Mouse (Mus musculus): Measurements from ENCODE around the gene Wwp2. TPM values are rescaled to one million over a fixed set of nuclear protein-coding genes. Genes with fewer than 3 reads are reported as not detected.

The Wwp2 gene
- total RNA-seq, 1 experiment: 49.2 TPM

- Histone ChIP-seq H3K9me3 (ENCODE audit: control insufficient read depth, insufficient read depth, low read depth, low read length) (no peaks in the 10 kb centered on the region), H3K4me3 (ENCODE audit: insufficient read depth in 1 of 2, low read depth in 1 of 2, low read length in 2 of 2, poor library complexity in 1 of 2, severe bottlenecking in 1 of 2) (no peak overlapping the region), H3K9ac (ENCODE audit: insufficient read depth, low read depth, low read length, poor library complexity, severe bottlenecking) (no peak overlapping the region), H3K4me1 (ENCODE audit: control insufficient read depth in 2 of 2, insufficient read depth in 2 of 2, low read length in 2 of 2, poor library complexity in 1 of 2) (peaks cover 3 to 7% of the 10 kb centered on the region in 2 experiments), H3K27ac (ENCODE audit: insufficient read depth, low read depth, low read length, poor library complexity, severe bottlenecking) (no peak overlapping the region), H3K36me3 (ENCODE audit: control insufficient read depth, insufficient read depth, low read length, poor library complexity, severe bottlenecking) (peaks cover 8% of the 10 kb centered on the region)
- in situ Hi-C loops (cut with MboI; ENCODE audit: low sequenced_read_pairs in 2 of 2, unreplicated experiment in 2 of 2): no loop called here
- DNase-seq (ENCODE audit: low read depth, low spot score): no peak
- TF ChIP-seq ZC3H11A (IDR thresholded peaks at IDR 0.05; ENCODE audit: borderline replicate concordance, low read depth, low read length) (no peak), HCFC1 (IDR thresholded peaks at IDR 0.05; ENCODE audit: borderline replicate concordance, insufficient read depth, low read length) (no peak), CHD2 (IDR thresholded peaks at IDR 0.05; ENCODE audit: low read depth, low read length) (no peak), MAFK (IDR thresholded peaks at IDR 0.05; ENCODE audit: insufficient read depth, low read depth, low read length) (no peak), ZNF384 (IDR thresholded peaks at IDR 0.05; ENCODE audit: low read depth, low read length) (no peak)
Measured at GRCm38 (mm10) chr8:107518726-107519125, 82.6 kb downstream of the Wwp2 start.

DNA sequence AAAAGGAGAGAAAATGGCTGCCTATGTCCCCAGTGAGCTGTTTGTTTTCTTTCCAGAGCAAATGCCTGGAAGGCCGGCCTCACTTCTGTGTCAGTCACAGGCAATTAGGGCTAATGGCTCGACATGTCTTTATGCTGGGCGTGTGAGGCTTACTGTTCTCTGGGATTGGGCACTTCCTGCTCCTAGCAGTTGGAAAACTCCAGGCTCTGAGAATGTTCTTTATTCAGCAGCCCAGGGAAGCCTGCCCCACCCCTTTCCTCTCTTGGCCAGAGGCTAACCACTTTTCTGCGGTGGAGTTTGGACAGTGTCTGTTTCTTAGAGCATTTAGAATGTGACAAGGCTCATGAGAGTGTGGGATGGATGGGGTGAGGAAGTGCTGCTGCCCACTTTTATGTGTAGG is 83.7 kb downstream of the Wwp2 start:
- Histone ChIP-seq H3K9me3 (ENCODE audit: control insufficient read depth, insufficient read depth, low read depth, low read length) (no peaks in the 10 kb centered on the region), H3K36me3 (ENCODE audit: control insufficient read depth, insufficient read depth, low read length, poor library complexity, severe bottlenecking) (peaks cover 8% of the 10 kb centered on the region), H3K4me1 (ENCODE audit: control insufficient read depth in 2 of 2, insufficient read depth in 2 of 2, low read length in 2 of 2, poor library complexity in 1 of 2) (peaks cover 3 to 7% of the 10 kb centered on the region in 2 experiments), H3K4me3 (ENCODE audit: insufficient read depth in 1 of 2, low read depth in 1 of 2, low read length in 2 of 2, poor library complexity in 1 of 2, severe bottlenecking in 1 of 2) (no peak overlapping the region), H3K27ac (ENCODE audit: insufficient read depth, low read depth, low read length, poor library complexity, severe bottlenecking) (no peak overlapping the region), H3K9ac (ENCODE audit: insufficient read depth, low read depth, low read length, poor library complexity, severe bottlenecking) (no peak overlapping the region)
- in situ Hi-C loops (cut with MboI; ENCODE audit: low sequenced_read_pairs in 2 of 2, unreplicated experiment in 2 of 2): no loop called here
- no peak for TF ChIP-seq HCFC1 (IDR thresholded peaks at IDR 0.05; ENCODE audit: borderline replicate concordance, insufficient read depth, low read length)
- TF ChIP-seq CHD2 (IDR thresholded peaks at IDR 0.05; ENCODE audit: low read depth, low read length): no peak
- TF ChIP-seq MAFK (IDR thresholded peaks at IDR 0.05; ENCODE audit: insufficient read depth, low read depth, low read length): no peak
- no peak for TF ChIP-seq ZC3H11A (IDR thresholded peaks at IDR 0.05; ENCODE audit: borderline replicate concordance, low read depth, low read length)
- TF ChIP-seq ZNF384 (IDR thresholded peaks at IDR 0.05; ENCODE audit: low read depth, low read length): no peak
- peak; percentile 62 for DNase-seq (ENCODE audit: low read depth, low spot score)

- H3K9ac ChIP-seq (ENCODE audit: insufficient read depth, low read depth, low read length, poor library complexity, severe bottlenecking): no peak overlapping the region
- H3K4me3 ChIP-seq (ENCODE audit: insufficient read depth in 1 of 2, low read depth in 1 of 2, low read length in 2 of 2, poor library complexity in 1 of 2, severe bottlenecking in 1 of 2): no peak overlapping the region
- TF ChIP-seq MAFK (IDR thresholded peaks at IDR 0.05; ENCODE audit: insufficient read depth, low read depth, low read length) (no peak), ZC3H11A (IDR thresholded peaks at IDR 0.05; ENCODE audit: borderline replicate concordance, low read depth, low read length) (no peak), HCFC1 (IDR thresholded peaks at IDR 0.05; ENCODE audit: borderline replicate concordance, insufficient read depth, low read length) (no peak), CHD2 (IDR thresholded peaks at IDR 0.05; ENCODE audit: low read depth, low read length) (no peak), ZNF384 (IDR thresholded peaks at IDR 0.05; ENCODE audit: low read depth, low read length) (no peak)
- H3K4me1 ChIP-seq (ENCODE audit: control insufficient read depth in 2 of 2, insufficient read depth in 2 of 2, low read length in 2 of 2, poor library complexity in 1 of 2): peaks cover 3 to 7% of the 10 kb centered on the region in 2 experiments
- no peak for DNase-seq (ENCODE audit: low read depth, low spot score)
- H3K9me3 ChIP-seq (ENCODE audit: control insufficient read depth, insufficient read depth, low read depth, low read length): no peaks in the 10 kb centered on the region
- H3K36me3 ChIP-seq (ENCODE audit: control insufficient read depth, insufficient read depth, low read length, poor library complexity, severe bottlenecking): peaks cover 8% of the 10 kb centered on the region
- no peak overlapping the region for H3K27ac ChIP-seq (ENCODE audit: insufficient read depth, low read depth, low read length, poor library complexity, severe bottlenecking)
- in situ Hi-C loops (cut with MboI; ENCODE audit: low sequenced_read_pairs in 2 of 2, unreplicated experiment in 2 of 2): no loop called here
Measured at GRCm38 (mm10) chr8:107521788-107522554, 85.8 kb downstream of the Wwp2 start.

GRCm38 (mm10) chr8:107522555-107522833 is 86.3 kb downstream of the Wwp2 start:
- TF ChIP-seq ZNF384 (IDR thresholded peaks at IDR 0.05; ENCODE audit: low read depth, low read length) (no peak), ZC3H11A (IDR thresholded peaks at IDR 0.05; ENCODE audit: borderline replicate concordance, low read depth, low read length) (no peak), MAFK (IDR thresholded peaks at IDR 0.05; ENCODE audit: insufficient read depth, low read depth, low read length) (no peak), HCFC1 (IDR thresholded peaks at IDR 0.05; ENCODE audit: borderline replicate concordance, insufficient read depth, low read length) (no peak), CHD2 (IDR thresholded peaks at IDR 0.05; ENCODE audit: low read depth, low read length) (no peak)
- Histone ChIP-seq H3K4me1 (ENCODE audit: control insufficient read depth in 2 of 2, insufficient read depth in 2 of 2, low read length in 2 of 2, poor library complexity in 1 of 2) (peaks cover 3 to 7% of the 10 kb centered on the region in 2 experiments), H3K9ac (ENCODE audit: insufficient read depth, low read depth, low read length, poor library complexity, severe bottlenecking) (no peak overlapping the region), H3K4me3 (ENCODE audit: insufficient read depth in 1 of 2, low read depth in 1 of 2, low read length in 2 of 2, poor library complexity in 1 of 2, severe bottlenecking in 1 of 2) (no peak overlapping the region), H3K36me3 (ENCODE audit: control insufficient read depth, insufficient read depth, low read length, poor library complexity, severe bottlenecking) (peaks cover 8% of the 10 kb centered on the region), H3K9me3 (ENCODE audit: control insufficient read depth, insufficient read depth, low read depth, low read length) (no peaks in the 10 kb centered on the region), H3K27ac (ENCODE audit: insufficient read depth, low read depth, low read length, poor library complexity, severe bottlenecking) (no peak overlapping the region)
- in situ Hi-C loops (cut with MboI; ENCODE audit: low sequenced_read_pairs in 2 of 2, unreplicated experiment in 2 of 2): no loop called here
- DNase-seq (ENCODE audit: low read depth, low spot score): no peak

Data from ES-E14 (cell line).